Mouse (Mus musculus): ENCODE measurements around the gene Vps54. TPM values are rescaled to one million over a fixed set of nuclear protein-coding genes. Genes with fewer than 3 reads are reported as not detected.
"Not testable (repeated sequence)": the region's sequence is repeated elsewhere in the genome, so short reads cannot be mapped to it uniquely, and the experiment has no call there.

The Vps54 gene
- total RNA-seq, 2 experiments from 2014 or later = 26.5 to 31.2 TPM

DNA sequence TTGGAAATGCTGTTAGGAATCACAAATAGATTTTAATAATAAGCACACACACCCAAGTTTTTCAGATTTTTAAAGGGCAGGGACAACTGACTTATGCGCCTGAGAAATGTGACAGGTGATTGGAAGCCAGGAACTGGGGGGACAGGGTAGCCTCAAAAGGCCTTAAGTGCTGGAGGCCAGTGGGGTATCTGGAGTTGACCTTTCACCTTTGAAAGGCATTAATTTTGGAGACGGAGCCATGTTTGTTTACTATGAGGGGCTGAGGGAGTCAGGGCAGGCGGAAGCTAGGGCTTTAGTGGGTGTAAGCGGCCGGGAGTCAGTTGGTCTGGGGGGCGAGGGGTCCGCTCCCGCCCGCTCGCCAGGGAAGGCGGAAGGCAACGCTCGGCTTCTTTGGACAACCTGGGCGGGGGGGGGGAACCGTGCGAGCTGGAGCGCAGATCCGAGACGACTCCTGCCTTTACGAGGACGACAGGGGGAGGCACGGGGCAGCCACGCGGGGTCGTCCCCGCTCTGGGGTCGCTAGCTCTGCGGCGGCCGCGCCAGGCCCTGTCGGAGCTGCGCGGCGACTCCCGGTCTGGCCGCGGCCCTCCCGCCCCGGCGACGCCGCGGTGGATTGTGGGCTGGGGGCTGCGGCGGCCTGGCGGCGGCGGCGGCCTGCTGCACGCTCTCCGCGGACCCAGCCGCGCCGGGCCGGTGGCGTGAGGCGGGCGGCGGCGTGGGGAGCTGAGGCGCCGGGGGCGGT, 631 bp upstream of the Vps54 start:
- intact Hi-C loops (cut with DNase I) = loop anchor here (5.0 kb wide), 1 partner anchor 146 kb away; the partner anchor contains the start of gene Peli1
- no peak for DNase-seq (ENCODE audit: low spot score in 2 of 2)

GRCm38 (mm10) chr11:21239763-21240509, 855 bp downstream of the Vps54 start:
- intact Hi-C loops (cut with DNase I) = loop anchor here (5.0 kb wide), 1 partner anchor 148 kb away; the partner anchor contains the start of gene Peli1
- DNase-seq (ENCODE audit: low spot score in 2 of 2) = no peak

DNA sequence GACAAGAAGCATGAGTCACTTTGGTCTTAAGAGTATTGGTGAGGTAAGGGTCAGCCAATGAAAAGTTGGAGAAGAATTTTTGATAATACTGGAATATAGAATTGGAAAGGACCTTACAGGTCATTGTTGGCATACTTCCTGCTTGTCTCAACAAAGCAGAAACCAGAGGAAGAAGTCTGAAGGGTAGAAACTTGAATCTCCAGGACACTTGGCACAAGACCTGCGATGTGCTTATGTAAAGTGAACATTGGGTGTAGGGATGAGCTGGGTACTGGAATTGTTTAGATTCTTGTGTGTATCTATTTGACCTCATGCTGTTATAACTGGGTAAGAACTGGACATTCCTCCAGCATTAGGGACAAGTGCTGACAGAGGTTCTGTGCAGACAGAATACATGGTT, 2.3 kb downstream of the Vps54 start:
- intact Hi-C loops (cut with DNase I) = no loop called here
- no peak for DNase-seq (ENCODE audit: low spot score in 2 of 2)

GRCm38 (mm10) chr11:21247203-21247865, 8.3 kb downstream of the Vps54 start:
- intact Hi-C loops (cut with DNase I) = no loop called here
- no peak for DNase-seq (ENCODE audit: low spot score in 2 of 2)

DNA sequence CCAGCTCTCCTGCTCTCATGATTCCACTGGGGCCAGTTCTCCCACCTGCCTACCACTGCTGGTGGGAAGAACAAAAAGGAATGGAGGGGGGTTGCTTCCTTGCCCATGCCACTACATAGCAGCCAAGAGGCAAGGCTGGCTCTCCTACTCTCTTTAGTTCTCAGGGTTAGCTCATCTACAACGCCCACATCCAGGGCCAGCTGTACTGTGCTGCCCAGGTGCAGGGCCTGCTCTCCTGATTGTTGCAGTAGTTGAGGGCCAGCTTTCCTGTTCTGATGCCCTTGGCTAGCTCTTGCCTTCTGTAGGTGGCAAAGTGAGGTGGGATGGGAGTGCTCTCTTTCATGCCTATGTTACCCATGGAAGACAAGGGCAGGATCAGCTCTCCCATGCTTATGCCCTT, 8.9 kb downstream of the Vps54 start:
- DNase-seq (ENCODE audit: low spot score in 2 of 2) = no peak
- intact Hi-C loops (cut with DNase I) = no loop called here

DNA sequence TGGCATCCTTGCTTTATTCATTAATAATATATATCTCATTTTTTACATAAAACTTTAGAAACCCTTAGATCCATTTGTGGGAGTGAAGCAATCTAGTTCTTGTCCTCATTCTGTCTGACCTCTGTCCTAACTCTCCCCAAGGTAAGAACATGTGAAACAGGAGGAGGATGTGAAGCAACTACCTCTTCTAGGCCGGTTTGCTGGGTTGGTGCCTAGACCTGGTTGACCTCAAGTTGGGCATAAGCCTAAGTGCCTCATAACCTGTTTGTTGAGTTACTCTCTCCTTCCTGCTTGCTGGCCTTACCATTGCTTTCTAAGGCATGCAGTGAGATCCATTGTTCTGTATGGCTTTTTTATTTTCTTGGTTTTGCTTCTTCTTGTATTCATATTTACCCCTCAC, 11.3 kb downstream of the Vps54 start:
- intact Hi-C loops (cut with DNase I) = no loop called here
- DNase-seq (ENCODE audit: low spot score in 2 of 2) = no peak

- DNase-seq (ENCODE audit: low spot score in 2 of 2); intact Hi-C loops (cut with DNase I): not testable (repeated sequence)
Measured at GRCm38 (mm10) chr11:21258611-21259010, 19.5 kb downstream of the Vps54 start.

- DNase-seq (ENCODE audit: low spot score in 2 of 2) = no peak
- intact Hi-C loops (cut with DNase I) = no loop called here
Measured at GRCm38 (mm10) chr11:21265423-21265822, 26.3 kb downstream of the Vps54 start.

GRCm38 (mm10) chr11:21276151-21276550, 37.1 kb downstream of the Vps54 start:
- intact Hi-C loops (cut with DNase I) = no loop called here
- DNase-seq (ENCODE audit: low spot score in 2 of 2) = no peak

DNA sequence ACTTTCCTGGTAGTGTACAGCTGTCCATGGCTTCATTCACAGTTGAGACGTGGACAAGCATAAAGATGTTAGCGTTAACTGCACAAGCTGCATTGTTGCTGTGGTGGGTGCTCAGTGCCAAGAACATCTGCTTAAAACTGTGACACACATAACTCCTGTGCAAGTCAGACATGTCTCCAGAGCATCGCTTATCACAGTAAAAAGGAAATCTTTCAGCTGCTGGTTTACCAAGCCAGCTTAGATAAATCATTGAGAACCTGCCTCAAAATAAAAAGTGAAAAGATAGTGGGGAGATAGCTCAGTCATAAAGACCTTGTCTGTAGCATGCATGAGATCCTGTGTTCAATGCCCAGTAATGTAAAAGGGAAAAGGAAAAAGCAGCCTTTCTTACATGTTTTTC, 47.3 kb downstream of the Vps54 start:
- no peak for DNase-seq (ENCODE audit: low spot score in 2 of 2)
- intact Hi-C loops (cut with DNase I) = no loop called here

GRCm38 (mm10) chr11:21288153-21288552, 49.1 kb downstream of the Vps54 start:
- intact Hi-C loops (cut with DNase I); DNase-seq (ENCODE audit: low spot score in 2 of 2): not testable (repeated sequence)

- intact Hi-C loops (cut with DNase I) = no loop called here
- DNase-seq (ENCODE audit: low spot score in 2 of 2) = no peak
Measured at GRCm38 (mm10) chr11:21295486-21295885, 56.4 kb downstream of the Vps54 start.

- intact Hi-C loops (cut with DNase I) = no loop called here
- DNase-seq (ENCODE audit: low spot score in 2 of 2) = no peak
Measured at GRCm38 (mm10) chr11:21303619-21304018, 64.5 kb downstream of the Vps54 start.

GRCm38 (mm10) chr11:21307078-21307668, 68.1 kb downstream of the Vps54 start:
- intact Hi-C loops (cut with DNase I) = loop anchor here (2.0 kb wide), 1 partner anchor 146 kb away; no protein-coding TSS in a partner anchor
- no peak for DNase-seq (ENCODE audit: low spot score in 2 of 2)

DNA sequence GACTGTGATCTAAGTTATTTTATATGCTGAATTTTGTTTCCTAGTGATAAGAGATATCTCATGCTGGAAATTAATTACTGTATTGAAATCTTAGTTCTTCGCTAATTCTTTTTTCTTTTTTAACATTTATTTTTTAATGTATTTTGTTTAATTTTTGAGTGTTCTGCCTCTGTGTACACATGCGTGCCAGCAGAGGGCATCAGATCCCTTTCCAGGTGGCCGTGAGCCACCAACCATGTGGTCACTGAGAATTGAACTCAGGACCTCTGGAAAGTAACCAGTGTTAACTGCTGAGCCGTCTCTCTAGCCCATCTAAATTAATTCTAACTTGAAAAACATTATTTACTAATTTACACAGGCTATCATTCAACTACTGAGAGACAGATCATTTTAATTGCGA, 69.0 kb downstream of the Vps54 start:
- intact Hi-C loops (cut with DNase I) = no loop called here
- peak in 1 of 2 experiments; percentile 21 for DNase-seq (ENCODE audit: low spot score in 2 of 2)

- no peak for DNase-seq (ENCODE audit: low spot score in 2 of 2)
- intact Hi-C loops (cut with DNase I) = no loop called here
Measured at GRCm38 (mm10) chr11:21309516-21309915, 70.4 kb downstream of the Vps54 start.

GRCm38 (mm10) chr11:21313922-21314657, 75.0 kb downstream of the Vps54 start:
- no peak for DNase-seq (ENCODE audit: low spot score in 2 of 2)
- intact Hi-C loops (cut with DNase I) = no loop called here

DNA sequence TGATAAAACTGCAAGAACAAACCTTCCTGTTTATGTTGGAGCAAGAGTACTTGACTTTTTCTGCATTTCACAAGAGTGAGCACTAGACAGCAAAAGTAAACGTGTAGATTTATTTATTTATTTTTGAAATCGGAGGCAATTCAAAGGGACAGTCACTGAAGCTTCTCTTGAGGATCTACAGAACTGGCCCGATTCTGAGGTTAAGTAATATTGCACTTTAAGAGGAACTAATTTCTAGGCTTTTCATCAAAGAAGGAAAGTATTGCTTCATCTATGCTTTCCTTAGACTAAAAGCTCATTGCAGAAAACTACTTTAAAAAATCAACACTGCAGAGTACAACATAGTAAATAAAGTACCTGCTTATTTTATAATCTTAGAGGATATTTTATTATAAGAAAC, 82.5 kb downstream of the Vps54 start:
- DNase-seq (ENCODE audit: low spot score in 2 of 2) = no peak
- intact Hi-C loops (cut with DNase I) = no loop called here

DNA sequence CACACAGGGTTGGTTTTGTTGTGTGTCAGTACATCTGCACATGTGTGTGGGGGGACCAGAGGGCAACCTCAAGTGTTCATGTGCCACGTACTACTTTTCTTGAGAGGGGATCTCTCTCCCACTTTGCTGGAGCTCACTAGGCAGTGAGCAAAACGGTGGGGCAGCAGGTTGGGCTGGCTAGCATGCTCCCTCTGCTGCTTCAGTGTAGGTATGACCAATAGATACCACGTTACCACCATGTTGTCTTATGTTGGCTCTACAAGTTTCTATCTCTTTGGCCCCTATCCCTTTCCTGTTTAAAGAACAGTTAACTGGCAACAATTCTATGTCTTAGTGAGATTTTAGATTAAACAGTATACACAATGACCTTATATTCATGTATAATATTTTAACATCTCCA, 83.3 kb downstream of the Vps54 start:
- intact Hi-C loops (cut with DNase I) = no loop called here
- no peak for DNase-seq (ENCODE audit: low spot score in 2 of 2)
